ENCODE assay signal across 9 mouse cellular contexts in genomic region chr19:48391551-48391950, GRCm38 (mm10).
DNase-seq lines count a peak whose midpoint lies in the region; ATAC-seq and TF ChIP-seq lines count a peak whose summit lies in the region.
"Had no signal": no experiment of that assay in that cellular context is flagged by ENCODE, and none has a peak within 500 bp of the region (broad histone marks: within the 10 kb centered on the region; RNA-seq: fewer than 3 reads in every experiment).

No protein-coding gene starts in this region.

- H3K9me3 ChIP-seq in midbrain, postnatal 0 days (ENCODE audit: low read length): no peaks in the 10 kb centered on the region
- H3K9me3 ChIP-seq in midbrain, embryonic 13.5 days: no peaks in the 10 kb centered on the region

- peak; percentile 14 for DNase-seq in heart, postnatal 4 days
- no peak for DNase-seq in heart, adult 8-10 months (ENCODE audit: low spot score)
- DNase-seq in midbrain, postnatal 0 days (ENCODE audit: low spot score): peak; percentile 52
- DNase-seq in layer of hippocampus, adult 9-10 months (ENCODE audit: low spot score): peak; percentile 38
- DNase-seq in telencephalon, adult 2 months (ENCODE audit: low read depth, low spot score): peak; percentile 50
- DNase-seq in spleen, adult 18-20 months: no peak
- no peak for DNase-seq in lung, postnatal 4 days
- DNase-seq: adrenal gland, postnatal 10 days had no signal

- peak; percentile 72 for TF ChIP-seq CTCF in midbrain, postnatal 0 days (IDR thresholded peaks at IDR 0.05)

- no peak overlapping the region for H3K4me3 ChIP-seq in midbrain, postnatal 0 days (ENCODE audit: low read depth, low read length)
- no peak overlapping the region for H3K4me3 ChIP-seq in midbrain, embryonic 13.5 days (replicated peaks)

- H3K27me3 ChIP-seq in midbrain, postnatal 0 days (ENCODE audit: insufficient read depth, low read length): no peaks in the 10 kb centered on the region
- H3K27me3 ChIP-seq in midbrain, embryonic 13.5 days: no peaks in the 10 kb centered on the region

- H3K4me2 ChIP-seq in midbrain, postnatal 0 days (ENCODE audit: low read depth, low read length, poor library complexity, severe bottlenecking): no peak overlapping the region
- no peak overlapping the region for H3K4me2 ChIP-seq in midbrain, embryonic 13.5 days (replicated peaks)

- no peak overlapping the region for H3K27ac ChIP-seq in midbrain, postnatal 0 days (ENCODE audit: low read depth, low read length)
- no peak overlapping the region for H3K27ac ChIP-seq in midbrain, embryonic 13.5 days

- WGBS in midbrain, postnatal 0 days: 82% methylated on average over 1 of the region's 1 CpGs
- WGBS in midbrain, embryonic 13.5 days: 71% methylated on average over 1 of the region's 1 CpGs

- no peaks in the 10 kb centered on the region for H3K36me3 ChIP-seq in midbrain, postnatal 0 days (ENCODE audit: insufficient read depth, low read length)
- H3K36me3 ChIP-seq in midbrain, embryonic 13.5 days: no peaks in the 10 kb centered on the region

- no peak for ATAC-seq in midbrain, postnatal 0 days (ENCODE audit: low FRiP score)
- no peak for ATAC-seq in midbrain, embryonic 13.5 days

- no peak overlapping the region for H3K9ac ChIP-seq in midbrain, postnatal 0 days (replicated peaks; ENCODE audit: low read length, poor library complexity, severe bottlenecking)
- no peak overlapping the region for H3K9ac ChIP-seq in midbrain, embryonic 13.5 days (replicated peaks)

- no peaks in the 10 kb centered on the region for H3K4me1 ChIP-seq in midbrain, postnatal 0 days (ENCODE audit: insufficient read depth, low read length)
- no peaks in the 10 kb centered on the region for H3K4me1 ChIP-seq in midbrain, embryonic 13.5 days (replicated peaks)

Comparison
In these comparisons a context has a peak if more than half of its experiments do, and no peak if none do; other contexts are left out.
1. DNase-seq: peak in heart, postnatal 4 days (single experiment), midbrain, postnatal 0 days (single experiment), layer of hippocampus, adult 9-10 months (single experiment) and telencephalon, adult 2 months (single experiment); none in heart, adult 8-10 months (single experiment), spleen, adult 18-20 months (0 of 2) and lung, postnatal 4 days (0 of 2).